Comparison of ENCODE assay signal across 25 mouse cellular contexts in the genomic region with DNA sequence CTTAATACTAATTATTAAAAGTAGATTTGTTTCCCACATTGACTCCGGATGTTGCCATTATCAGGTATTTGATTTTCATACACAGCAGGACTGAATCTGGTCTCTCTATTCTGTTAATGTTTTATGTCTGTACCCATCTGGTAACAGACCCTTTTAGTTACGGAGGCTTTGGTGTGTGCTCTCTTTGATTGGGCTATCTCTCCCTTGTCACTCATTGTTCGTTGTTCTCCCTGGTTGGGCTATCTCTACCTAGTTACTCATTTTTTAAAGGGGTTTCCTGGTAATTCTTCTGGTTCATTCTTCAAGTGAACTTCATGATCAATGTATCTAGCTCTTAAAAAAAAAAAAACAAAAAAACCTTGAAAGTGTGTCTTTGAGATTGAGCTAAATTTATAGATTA. TPM values are rescaled to one million over a fixed set of nuclear protein-coding genes. Genes with fewer than 3 reads are reported as not detected.
DNase-seq lines count a peak whose midpoint lies in the region; ATAC-seq and TF ChIP-seq lines count a peak whose summit lies in the region.
"Had no signal": no experiment of that assay in that cellular context is flagged by ENCODE, and none has a peak within 500 bp of the region (broad histone marks: within the 10 kb centered on the region; RNA-seq: fewer than 3 reads in every experiment).

No protein-coding gene starts in this region.

- no peaks in the 10 kb centered on the region for H3K27me3 ChIP-seq in megakaryocyte, embryonic 14.5 days (replicated peaks)
- H3K27me3 ChIP-seq in liver, embryonic 14.5 days (ENCODE audit: control insufficient read depth, insufficient read depth, low read length) = no peaks in the 10 kb centered on the region
- H3K27me3 ChIP-seq in liver, postnatal 0 days (ENCODE audit: insufficient read depth, low read length) = no peaks in the 10 kb centered on the region
- H3K27me3 ChIP-seq in intestine, postnatal 0 days (replicated peaks; ENCODE audit: control insufficient read depth, insufficient read depth, low read length) = no peaks in the 10 kb centered on the region
- H3K27me3 ChIP-seq in kidney, embryonic 14.5 days (ENCODE audit: control insufficient read depth, insufficient read depth, low read length) = no peaks in the 10 kb centered on the region
- H3K27me3 ChIP-seq: forebrain, embryonic 13.5 days; heart, embryonic 13.5 days; hindbrain, embryonic 15.5 days; Patski had no signal

- ATAC-seq in megakaryocyte, adult 5-6 weeks (ENCODE audit: poor library complexity, severe bottlenecking) = no peak
- no peak for ATAC-seq in liver, embryonic 14.5 days (ENCODE audit: insufficient read depth)
- no peak for ATAC-seq in liver, postnatal 0 days
- ATAC-seq in intestine, postnatal 0 days = no peak
- ATAC-seq in kidney, embryonic 14.5 days (ENCODE audit: low FRiP score, low TSS enrichment) = no peak
- ATAC-seq: forebrain, embryonic 13.5 days; forebrain, embryonic 16.5 days; Patski had no signal

- H3K9me3 ChIP-seq in megakaryocyte, embryonic 14.5 days = no peaks in the 10 kb centered on the region
- H3K9me3 ChIP-seq in liver, embryonic 14.5 days (ENCODE audit: control insufficient read depth, low read length) = no peaks in the 10 kb centered on the region
- H3K9me3 ChIP-seq in liver, postnatal 0 days (ENCODE audit: low read length) = no peaks in the 10 kb centered on the region
- no peaks in the 10 kb centered on the region for H3K9me3 ChIP-seq in intestine, postnatal 0 days (ENCODE audit: control insufficient read depth)
- no peaks in the 10 kb centered on the region for H3K9me3 ChIP-seq in kidney, embryonic 14.5 days (ENCODE audit: control insufficient read depth, low read length)
- H3K9me3 ChIP-seq: forebrain, embryonic 10.5 days; forebrain, embryonic 13.5 days; heart, embryonic 10.5 days; heart, embryonic 13.5 days; hindbrain, embryonic 12.5 days; hindbrain, embryonic 15.5 days had no signal

- peaks cover 44% of the 10 kb centered on the region for H3K36me3 ChIP-seq in megakaryocyte, embryonic 14.5 days (replicated peaks; ENCODE audit: low read length)
- H3K36me3 ChIP-seq in liver, embryonic 14.5 days (replicated peaks; ENCODE audit: control insufficient read depth, insufficient read depth, low read depth) = no peaks in the 10 kb centered on the region; the same call in 1 of the 2 replicates
- H3K36me3 ChIP-seq in liver, postnatal 0 days (replicated peaks; ENCODE audit: insufficient read depth, low read length) = no peaks in the 10 kb centered on the region
- no peaks in the 10 kb centered on the region for H3K36me3 ChIP-seq in intestine, postnatal 0 days (ENCODE audit: control insufficient read depth, insufficient read depth)
- H3K36me3 ChIP-seq in kidney, embryonic 14.5 days (ENCODE audit: control insufficient read depth, insufficient read depth, low read length) = no peaks in the 10 kb centered on the region
- H3K36me3 ChIP-seq: forebrain, embryonic 10.5 days; heart, embryonic 10.5 days; hindbrain, embryonic 12.5 days; hindbrain, embryonic 15.5 days had no signal

- TF ChIP-seq CTCF in gastrocnemius, adult 2 months (IDR thresholded peaks at IDR 0.05) = no peak
- no peak for TF ChIP-seq CTCF in liver, embryonic 14.5 days (IDR thresholded peaks at IDR 0.05; ENCODE audit: low read depth)
- TF ChIP-seq CTCF in liver, postnatal 0 days (IDR thresholded peaks at IDR 0.05; ENCODE audit: low read depth) = no peak
- no peak for TF ChIP-seq CTCF in intestine, postnatal 0 days (IDR thresholded peaks at IDR 0.05; ENCODE audit: low read depth)

- peaks cover 93% of the 10 kb centered on the region for H3K4me1 ChIP-seq in megakaryocyte, embryonic 14.5 days
- peaks cover 75 to 80% of the 10 kb centered on the region in 2 experiments for H3K4me1 ChIP-seq in liver, embryonic 14.5 days (replicated peaks; ENCODE audit: control insufficient read depth in 2 of 2, insufficient read depth in 2 of 2, low read length in 1 of 2)
- H3K4me1 ChIP-seq in liver, postnatal 0 days (ENCODE audit: insufficient read depth) = peaks cover 77% of the 10 kb centered on the region
- no peaks in the 10 kb centered on the region; the same call in 1 of the 2 replicates for H3K4me1 ChIP-seq in intestine, postnatal 0 days (replicated peaks; ENCODE audit: control insufficient read depth, insufficient read depth, low read length)
- peaks cover 8% of the 10 kb centered on the region; the same call in 1 of the 2 replicates for H3K4me1 ChIP-seq in kidney, embryonic 14.5 days (ENCODE audit: control insufficient read depth, insufficient read depth, low read length)

- no peak for DNase-seq in gastrocnemius, adult 2 months
- no peak for DNase-seq in gastrocnemius, postnatal 25 days
- DNase-seq in liver, embryonic 14.5 days (ENCODE audit: low read depth in 3 of 3, low spot score in 3 of 3) = no peak
- no peak for DNase-seq in liver, postnatal 0 days
- DNase-seq: adrenal gland, postnatal 10 days; adrenal gland, postnatal 36 days; cerebellum, adult 11 months; cerebellum, adult 2 months; cerebellum, adult 9-11 months; cerebellum, postnatal 25 days; embryo, embryonic 11 days; gastrocnemius, postnatal 14 days; heart, adult 2 months had no signal

- H3K9ac ChIP-seq in liver, embryonic 14.5 days (replicated peaks) = no peak overlapping the region
- H3K9ac ChIP-seq in liver, postnatal 0 days (replicated peaks) = no peak overlapping the region
- H3K9ac ChIP-seq in intestine, postnatal 0 days (ENCODE audit: low read depth, low read length) = no peak overlapping the region
- H3K9ac ChIP-seq in kidney, embryonic 14.5 days (ENCODE audit: low read depth, low read length) = no peak overlapping the region
- H3K9ac ChIP-seq: forebrain, embryonic 13.5 days; heart, embryonic 13.5 days; hindbrain, embryonic 12.5 days; hindbrain, embryonic 15.5 days had no signal

- intact Hi-C loops in gastrocnemius, adult 2 months (cut with DNase I) = no loop called here

- H3K4me3 ChIP-seq in gastrocnemius, adult 2 months = no peak overlapping the region
- peak overlapping the region; percentile 30 for H3K4me3 ChIP-seq in megakaryocyte, embryonic 14.5 days (replicated peaks)
- no peak overlapping the region for H3K4me3 ChIP-seq in liver, embryonic 14.5 days (ENCODE audit: insufficient read depth in 1 of 2, low read depth in 2 of 2, low read length in 2 of 2)
- H3K4me3 ChIP-seq in liver, postnatal 0 days (ENCODE audit: low read depth, low read length) = no peak overlapping the region
- H3K4me3 ChIP-seq in intestine, postnatal 0 days (ENCODE audit: low read depth, low read length) = no peak overlapping the region
- no peak overlapping the region for H3K4me3 ChIP-seq in kidney, embryonic 14.5 days (ENCODE audit: low read length)
- H3K4me3 ChIP-seq: forebrain, embryonic 10.5 days; forebrain, embryonic 13.5 days; heart, adult 2 months; heart, embryonic 10.5 days; heart, embryonic 13.5 days; hindbrain, embryonic 12.5 days; hindbrain, embryonic 15.5 days had no signal

- TF ChIP-seq EP300 in liver, embryonic 14.5 days (IDR thresholded peaks at IDR 0.05; ENCODE audit: low read depth) = peak; percentile 26
- peak; percentile 54; the same call in 1 of the 2 replicates for TF ChIP-seq EP300 in liver, postnatal 0 days (IDR thresholded peaks at IDR 0.05; ENCODE audit: low read depth)

- 11% methylated on average over 3 of the region's 3 CpGs for WGBS in liver, embryonic 14.5 days (ENCODE audit: insufficient replicate concordance)
- WGBS in liver, postnatal 0 days (ENCODE audit: insufficient replicate concordance) = 47% methylated on average over 3 of the region's 3 CpGs
- WGBS in intestine, postnatal 0 days = 76% methylated on average over 3 of the region's 3 CpGs
- WGBS in kidney, embryonic 14.5 days = 79% methylated on average over 3 of the region's 3 CpGs

- 0 out of 2 replicates have a peak overlapping the region, but pooled peaks have one; percentile 25 for H3K27ac ChIP-seq in gastrocnemius, adult 2 months
- no peak overlapping the region; the same call in 1 of the 2 replicates for H3K27ac ChIP-seq in liver, embryonic 14.5 days
- peak overlapping the region; percentile 41; the same call in 1 of the 2 replicates for H3K27ac ChIP-seq in liver, postnatal 0 days (ENCODE audit: low read depth)
- no peak overlapping the region for H3K27ac ChIP-seq in intestine, postnatal 0 days (ENCODE audit: low read depth, low read length)
- H3K27ac ChIP-seq in kidney, embryonic 14.5 days (ENCODE audit: low read depth, low read length) = no peak overlapping the region
- H3K27ac ChIP-seq: forebrain, embryonic 10.5 days; forebrain, embryonic 13.5 days; heart, adult 2 months; heart, embryonic 13.5 days; hindbrain, embryonic 12.5 days; hindbrain, embryonic 15.5 days had no signal

- peak overlapping the region; percentile 7 for H3K4me2 ChIP-seq in liver, embryonic 14.5 days (ENCODE audit: low read depth)
- H3K4me2 ChIP-seq in liver, postnatal 0 days (ENCODE audit: low read depth, low read length) = no peak overlapping the region
- H3K4me2 ChIP-seq in intestine, postnatal 0 days (replicated peaks; ENCODE audit: low read depth) = no peak overlapping the region
- H3K4me2 ChIP-seq in kidney, embryonic 14.5 days (replicated peaks; ENCODE audit: low read depth, low read length) = no peak overlapping the region
- H3K4me2 ChIP-seq: forebrain, embryonic 13.5 days; heart, embryonic 13.5 days; hindbrain, embryonic 12.5 days; hindbrain, embryonic 15.5 days had no signal

RNA-seq across cellular contexts. Expression of a gene that starts 7.7 kb away (rescaled TPM):
- 10 to 100 TPM; 51.3 to 67.3 TPM for total RNA-seq in gastrocnemius, adult 2 months (2021)
- 10 to 100 TPM; 33.3 to 43.8 TPM for total RNA-seq in gastrocnemius, postnatal 25 days (2021)
- 6.6 and 14.1 TPM in 2 replicates for polyA plus RNA-seq in megakaryocyte, embryonic 14.5 days (2012; ENCODE audit: insufficient read depth, low replicate concordance)
- 67.1 and 69.4 TPM in 2 replicates for total RNA-seq in megakaryocyte, adult 5-6 weeks (2015)
- 96.3 and 108 TPM in 2 replicates for total RNA-seq in megakaryocyte, adult 5-6 weeks (2017)
- polyA plus RNA-seq in liver, embryonic 14.5 days (2012; rRNA removed) = 11.4 and 17.3 TPM in 2 replicates
- 31.6 and 32.4 TPM in 2 replicates for polyA plus RNA-seq in liver, embryonic 14.5 days (2014; fragmentation: Nextera tagmentation; extraction: Ambion mirVana)
- 15.2 and 18.9 TPM in 2 replicates for polyA plus RNA-seq in liver, postnatal 0 days (2015; fragmentation: Nextera tagmentation; extraction: Ambion mirVana)
- polyA plus RNA-seq in intestine, postnatal 0 days (2015; fragmentation: Nextera tagmentation; extraction: Ambion mirVana) = 23.3 and 24.6 TPM in 2 replicates
- 14.2 and 26.8 TPM in 2 replicates for polyA plus RNA-seq in kidney, embryonic 14.5 days (2014; fragmentation: Nextera tagmentation; extraction: Ambion mirVana)

Comparison
In these comparisons a context has a peak if more than half of its experiments do, and no peak if none do; other contexts are left out.
1. H3K27ac ChIP-seq: peak in gastrocnemius, adult 2 months (single experiment) and liver, postnatal 0 days (single experiment); none in liver, embryonic 14.5 days (single experiment), intestine, postnatal 0 days (single experiment) and kidney, embryonic 14.5 days (single experiment).